Mouse (Mus musculus) T-cell, adult 66 days (primary cell): ENCODE results near the gene Tmem253. TPM values are rescaled to one million over a fixed set of nuclear protein-coding genes. Genes with fewer than 3 reads are reported as not detected.

Experiments
- total RNA-seq, 2 experiments: library from RNA; stranded (reverse); gene quantifications; 3 replicates in 1 of 2; 4 replicates in 1 of 2; pipeline ENCODE4 v1.2.4; 2023

Gene Tmem253
- not detected for total RNA-seq

DNA sequence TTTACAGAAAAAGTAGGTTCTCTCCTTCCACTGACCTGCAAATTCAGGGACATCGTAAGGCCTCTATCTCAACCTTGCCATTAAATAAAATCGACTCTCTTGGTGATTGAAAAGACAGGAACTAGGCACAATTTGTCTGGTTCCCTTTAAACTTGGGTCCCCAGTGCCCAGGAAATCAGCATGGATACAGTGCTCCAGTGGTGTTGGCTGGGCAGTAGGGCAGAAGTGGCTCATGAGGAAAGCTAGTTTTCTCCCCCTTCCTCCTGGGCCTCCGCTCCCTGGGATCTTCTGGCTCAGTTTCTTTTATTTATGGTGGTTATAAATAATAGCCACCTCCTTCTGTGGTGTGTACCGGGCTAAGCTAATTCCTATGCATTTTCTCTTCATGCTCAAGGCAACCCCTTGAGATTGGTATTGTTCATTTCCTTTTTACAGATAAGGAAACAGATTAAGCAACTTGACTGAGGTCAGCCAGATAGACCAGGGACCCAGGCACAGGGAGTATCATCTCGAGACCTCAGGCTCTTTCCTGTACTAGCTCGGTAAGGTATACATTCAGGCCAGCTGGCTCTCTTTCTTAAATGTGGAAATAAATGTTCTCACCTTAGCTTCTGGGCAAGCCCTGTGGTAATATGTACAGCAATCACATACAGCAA is at the start of gene Tmem253:
Gene Tmem253, plus strand, starts transcription at position 214 of the 656 bp plus-strand sequence.

DNA sequence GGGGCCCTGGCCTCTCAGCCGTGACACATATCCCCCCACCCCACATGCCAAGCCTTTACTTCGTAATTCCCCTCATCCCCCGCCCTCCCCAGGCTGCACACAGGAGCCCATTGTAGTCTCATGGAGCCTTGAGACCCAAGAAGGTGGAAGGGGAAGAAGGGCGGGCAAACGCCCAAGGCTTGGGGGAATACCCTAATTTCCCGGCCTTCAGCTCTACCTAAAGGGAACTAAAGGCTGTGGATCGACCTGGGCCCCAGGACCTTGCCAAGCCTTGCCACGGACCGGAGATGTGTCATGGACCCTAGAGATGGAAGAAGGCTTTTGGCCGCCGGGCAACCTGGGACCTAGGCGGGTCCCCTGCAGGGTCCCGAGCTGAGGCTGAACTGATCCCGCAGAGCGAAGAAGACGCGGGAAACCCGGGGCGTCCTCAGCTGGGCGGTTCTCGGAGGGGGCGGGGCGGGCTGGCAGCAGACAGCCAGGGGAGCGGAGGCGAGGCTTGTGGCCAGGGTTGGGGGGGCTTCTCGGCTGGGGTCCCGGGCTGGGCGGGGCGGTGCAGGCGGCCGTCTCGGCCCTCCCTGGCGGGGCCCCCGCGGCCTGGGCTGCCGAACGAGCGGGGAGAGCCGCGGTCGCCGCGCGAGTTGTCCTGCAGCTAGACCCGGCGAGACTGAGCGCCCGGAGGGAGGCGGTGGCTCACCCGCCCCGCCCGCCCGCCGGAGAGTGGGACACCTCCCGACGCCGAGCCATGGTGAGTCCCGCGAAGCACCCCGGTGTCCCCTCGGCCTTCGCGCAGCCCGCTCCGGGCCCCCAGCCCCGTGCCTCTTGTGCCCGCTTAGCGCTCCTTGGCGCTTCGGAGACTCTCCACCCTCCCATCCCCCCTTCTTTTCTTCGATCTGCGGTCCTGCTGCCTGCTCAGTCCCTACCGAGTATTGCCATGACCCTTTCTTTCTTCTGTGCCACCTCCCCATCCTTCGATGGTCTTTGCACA is 30.9 kb upstream of the Tmem253 start, which contains the start of gene Arhgef40:
Gene Arhgef40, plus strand, starts transcription at position 473 of the 985 bp plus-strand sequence.

DNA sequence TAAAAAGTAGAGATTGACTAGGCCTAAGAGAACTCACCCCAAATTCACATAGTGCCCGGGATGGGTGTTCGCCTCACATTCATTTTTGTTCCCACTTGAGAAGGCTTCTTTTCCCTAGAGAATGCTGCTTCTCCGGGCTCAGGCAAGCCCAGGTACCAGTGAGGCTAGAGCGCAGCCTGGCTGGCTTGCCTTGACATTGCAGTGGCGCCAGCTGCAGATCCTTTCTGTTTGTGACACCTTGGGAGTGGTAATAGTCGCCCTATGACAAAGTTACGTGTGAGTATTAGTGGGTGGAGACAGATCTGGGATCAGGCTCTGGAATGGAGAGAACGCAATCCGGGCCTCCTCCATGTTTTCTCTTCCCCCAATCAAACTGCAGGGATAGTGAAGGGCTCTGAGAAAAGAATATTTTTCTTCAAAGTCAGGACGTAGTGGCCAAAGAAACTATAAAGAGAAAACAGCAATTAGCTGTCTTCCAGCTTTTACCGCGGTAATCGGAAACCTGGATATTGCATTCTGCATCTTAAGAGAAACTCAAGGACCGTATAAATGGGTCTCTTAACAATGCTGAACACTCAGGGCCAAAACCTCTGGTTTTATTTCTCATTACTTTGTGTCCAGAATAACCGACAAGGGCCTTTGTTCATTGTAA is 5.2 kb downstream of the Tmem253 start, which contains the start of gene Zfp219:
Gene Zfp219, minus strand, starts transcription at position 248 of the 652 bp plus-strand sequence.

DNA sequence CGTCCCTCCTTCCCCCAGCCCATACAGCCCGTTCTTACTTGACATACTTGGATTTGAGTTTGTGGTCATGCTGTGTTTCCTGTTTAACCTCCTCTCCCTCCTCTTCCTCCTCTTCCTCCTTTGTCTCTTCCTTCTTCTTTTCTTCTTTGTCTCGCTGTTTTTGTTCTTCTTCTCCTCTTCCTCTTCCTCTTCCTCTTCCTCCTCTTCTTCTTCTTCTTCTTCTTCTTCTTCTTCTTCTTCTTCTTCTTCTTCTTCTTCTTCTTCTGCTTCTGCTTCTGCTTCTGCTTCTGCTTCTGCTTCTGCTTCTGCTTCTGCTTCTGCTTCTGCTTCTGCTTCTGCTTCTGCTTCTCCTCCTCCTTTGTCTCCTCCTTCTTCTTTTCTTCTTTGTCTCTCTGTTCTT is 26.9 kb downstream of the Tmem253 start, which contains the start of gene Olfr221:
Gene Olfr221, minus strand, starts transcription at position 101 of the 400 bp plus-strand sequence.

Other genes starting within 250 kb of the Tmem253 start
- gene Ang4, start 242.1 kb upstream of the Tmem253 start, total RNA-seq = not detected
- not detected for gene AY358078, start 215.6 kb upstream of the Tmem253 start, total RNA-seq
- gene Ear6, start 162.0 kb upstream of the Tmem253 start, total RNA-seq = not detected
- gene Mettl17, start 130.8 kb upstream of the Tmem253 start, total RNA-seq = 10 to 100 TPM; 69.2 to 82.2 TPM
- 1 to 10 TPM; 1.5 to 1.7 TPM for gene Slc39a2, start 122.8 kb upstream of the Tmem253 start, total RNA-seq
- 10 to 100 TPM; 17.9 to 18.4 TPM for gene Ndrg2, start 101.5 kb upstream of the Tmem253 start, total RNA-seq
- not detected for gene Tppp2, start 97.2 kb upstream of the Tmem253 start, total RNA-seq
- not detected for gene Rnase13, start 92.9 kb upstream of the Tmem253 start, total RNA-seq
- 1 to 10 TPM; 3.2 to 3.6 TPM for gene Arhgef40, start 30.9 kb upstream of the Tmem253 start, total RNA-seq
- gene Zfp219, start 5.1 kb downstream of the Tmem253 start, total RNA-seq = 10 to 100 TPM; 11.2 to 21.6 TPM
- not detected for gene Olfr221, start 26.8 kb downstream of the Tmem253 start, total RNA-seq
- gene Hnrnpc, start 88.4 kb downstream of the Tmem253 start, total RNA-seq = 100 to 1,000 TPM; 421 to 459 TPM
- gene Rpgrip1, start 95.0 kb downstream of the Tmem253 start, total RNA-seq = 10 to 100 TPM; 16.6 to 17.7 TPM
- 10 to 100 TPM; 71.1 to 71.8 TPM for gene Supt16, start 181.8 kb downstream of the Tmem253 start, total RNA-seq
- 100 to 1,000 TPM; 237 to 253 TPM for gene Chd8, start 242.1 kb downstream of the Tmem253 start, total RNA-seq